Mouse (Mus musculus) ES-Bruce4 (cell line): ENCODE data around the gene Pcna. TPM values are rescaled to one million over a fixed set of nuclear protein-coding genes. Genes with fewer than 3 reads are reported as not detected.

Experiments used
- H3K27ac ChIP-seq: 2 replicates; pipeline ENCODE4 v1.5.1; 2012; ENCODE audit warnings: low read length, inconsistent platforms; ENCODE audit not compliant: insufficient read depth
- H3K27me3 ChIP-seq: 2 replicates; pipeline ENCODE4 v1.6.1; 2012; ENCODE audit warnings: mild to moderate bottlenecking, low read length, inconsistent platforms; ENCODE audit not compliant: control insufficient read depth, poor library complexity, insufficient read depth, severe bottlenecking
- H3K36me3 ChIP-seq: 2 replicates; pipeline ENCODE4 v1.6.1; 2012; ENCODE audit warnings: inconsistent platforms, mild to moderate bottlenecking, low read length, moderate library complexity; ENCODE audit not compliant: control insufficient read depth, poor library complexity, insufficient read depth, severe bottlenecking
- H3K4me1 ChIP-seq: one replicate; pipeline ENCODE4 v1.8.1; 2011; ENCODE audit warnings: low read length; ENCODE audit not compliant: control insufficient read depth, insufficient read depth
- H3K4me3 ChIP-seq: 2 replicates; pipeline ENCODE4 v1.5.1; 2011; ENCODE audit warnings: low read depth, mild to moderate bottlenecking, low read length
- H3K9ac ChIP-seq: 2 replicates; pipeline ENCODE4 v1.6.1; 2012; ENCODE audit warnings: low read depth, mild to moderate bottlenecking, inconsistent platforms; ENCODE audit not compliant: poor library complexity, severe bottlenecking
- H3K9me3 ChIP-seq: replicated peaks from 2 replicates; pipeline ENCODE4 v1.6.1; 2012; ENCODE audit warnings: mild to moderate bottlenecking, low read length, inconsistent platforms; ENCODE audit not compliant: control insufficient read depth, poor library complexity, insufficient read depth, severe bottlenecking
- CTCF ChIP-seq: IDR thresholded peaks from one replicate; pipeline ENCODE4 v1.8.1; 2011; ENCODE audit warnings: low read depth, low read length
- EP300 ChIP-seq: IDR thresholded peaks from 2 replicates; pipeline ENCODE4 v1.6.1; 2011; ENCODE audit warnings: low read depth, low read length; ENCODE audit not compliant: insufficient read depth
- POLR2A ChIP-seq: IDR thresholded peaks from one replicate; pipeline ENCODE4 v1.8.1; 2011; ENCODE audit warnings: low read length; ENCODE audit not compliant: insufficient read depth
- polyA plus RNA-seq: library from polyadenylated mRNA; stranded (reverse); fragments of >200 nt; gene quantifications from 2 replicates; pipeline ENCODE4 v1.2.4, GENCODE M21; 2011; ENCODE audit warnings: low read depth; ENCODE audit not compliant: missing spikeins, insufficient read depth, insufficient read length

Gene Pcna
- 355 and 368 TPM in 2 replicates for polyA plus RNA-seq

- peak within 1 kb of the TSS; percentile 83 for H3K4me3 ChIP-seq
- TF ChIP-seq EP300 (peak; percentile 30; the same call in 1 of the 2 replicates), CTCF (no peak), POLR2A (peak; percentile 74)
- H3K4me1 ChIP-seq, result no peaks in the 10 kb centered on the region
- peak within 1 kb of the TSS; percentile 89 for H3K9ac ChIP-seq
- peaks cover 33% of the 10 kb centered on the region for H3K36me3 ChIP-seq
- H3K9me3 ChIP-seq, result no peaks in the 10 kb centered on the region
- no peaks in the 10 kb centered on the region for H3K27me3 ChIP-seq
- peak within 1 kb of the TSS; percentile 13; the same call in 1 of the 2 replicates for H3K27ac ChIP-seq
These were observed at the start of gene Pcna for GRCm38 (mm10) chr2:132252542-132253528. Gene Pcna, minus strand, starts transcription at chr2:132253314.

- no peak overlapping the region for H3K4me3 ChIP-seq
- H3K9ac ChIP-seq, result no peak overlapping the region
- no peaks in the 10 kb centered on the region for H3K4me1 ChIP-seq
- no peaks in the 10 kb centered on the region for H3K27me3 ChIP-seq
- H3K27ac ChIP-seq, result no peak overlapping the region
- TF ChIP-seq POLR2A, result no peak
- no peak for TF ChIP-seq CTCF
- no peak for TF ChIP-seq EP300
- no peaks in the 10 kb centered on the region for H3K9me3 ChIP-seq
- peaks cover 42% of the 10 kb centered on the region for H3K36me3 ChIP-seq
These were observed 48.3 kb upstream of the Pcna start for GRCm38 (mm10) chr2:132301436-132301835.

- Histone ChIP-seq H3K9me3 (no peaks in the 10 kb centered on the region), H3K4me3 (no peak overlapping the region), H3K27ac (no peak overlapping the region), H3K4me1 (no peaks in the 10 kb centered on the region), H3K27me3 (no peaks in the 10 kb centered on the region), H3K9ac (no peak overlapping the region), H3K36me3 (peaks cover 37% of the 10 kb centered on the region)
- TF ChIP-seq EP300 (no peak), POLR2A (no peak), CTCF (no peak)
These were observed 45.1 kb upstream of the Pcna start for GRCm38 (mm10) chr2:132298250-132298649.

GRCm38 (mm10) chr2:132293694-132294450 is 40.8 kb upstream of the Pcna start:
- H3K27me3 ChIP-seq, result no peaks in the 10 kb centered on the region
- TF ChIP-seq EP300 (no peak), POLR2A (no peak), CTCF (no peak)
- H3K4me1 ChIP-seq, result no peaks in the 10 kb centered on the region
- H3K36me3 ChIP-seq, result peaks cover 28% of the 10 kb centered on the region
- H3K4me3 ChIP-seq, result no peak overlapping the region
- H3K27ac ChIP-seq, result no peak overlapping the region
- no peak overlapping the region for H3K9ac ChIP-seq
- no peaks in the 10 kb centered on the region for H3K9me3 ChIP-seq

- no peaks in the 10 kb centered on the region for H3K4me1 ChIP-seq
- H3K4me3 ChIP-seq, result no peak overlapping the region
- H3K27ac ChIP-seq, result no peak overlapping the region
- TF ChIP-seq CTCF (no peak), EP300 (no peak), POLR2A (no peak)
- no peaks in the 10 kb centered on the region for H3K9me3 ChIP-seq
- H3K36me3 ChIP-seq, result peaks cover 19% of the 10 kb centered on the region
- H3K27me3 ChIP-seq, result no peaks in the 10 kb centered on the region
- H3K9ac ChIP-seq, result no peak overlapping the region
These were observed 39.0 kb upstream of the Pcna start for GRCm38 (mm10) chr2:132292083-132292482.
